Mouse (Mus musculus): ENCODE data around the gene Foxa1. TPM values are rescaled to one million over a fixed set of nuclear protein-coding genes. Genes with fewer than 3 reads are reported as not detected.

Gene Foxa1
- polyA plus RNA-seq (2012; rRNA removed) = 3.8 and 5.2 TPM in 2 replicates

GRCm38 (mm10) chr12:57546415-57547201 lies at the start of gene Foxa1:
Gene Foxa1, minus strand, starts transcription at chr12:57546916.

GRCm38 (mm10) chr12:57563909-57564308 lies 17.2 kb upstream of the Foxa1 start, which contains the start of gene Ttc6:
Gene Ttc6, plus strand, starts transcription at chr12:57564113.

Other genes starting within 250 kb of the Foxa1 start
- gene Ttc6, start 17.2 kb upstream of the Foxa1 start, polyA plus RNA-seq (2012; rRNA removed) = 0.74 and 0.91 TPM in 2 replicates

All from central nervous system, embryonic 14 days (tissue).